Mouse (Mus musculus) adrenal gland, postnatal 10 days (tissue): ENCODE data around the gene Cyp4f18. TPM values are rescaled to one million over a fixed set of nuclear protein-coding genes. Genes with fewer than 3 reads are reported as not detected.

Experiments
- total RNA-seq, 2 experiments: library from RNA; stranded (reverse); gene quantifications; 2 replicates each; pipeline ENCODE4 v1.2.3; 2021

Cyp4f18 gene
- total RNA-seq, 2 experiments from 2014 or later = 1.7 to 1.8 TPM

Other genes with a start within 250 kb of the Cyp4f18 start
- gene Zfp709, start 127.6 kb downstream of the Cyp4f18 start, total RNA-seq = 1 to 10 TPM; 7.6 to 9.4 TPM
- 1 to 10 TPM; 3.7 to 7.0 TPM for gene Zfp882, start 101.0 kb downstream of the Cyp4f18 start, total RNA-seq
- 10 to 100 TPM; 29.8 to 33.9 TPM for gene Zfp617, start 101.0 kb downstream of the Cyp4f18 start, total RNA-seq
- 10 to 100 TPM; 15.4 to 25.9 TPM for gene Zfp961, start 58.6 kb downstream of the Cyp4f18 start, total RNA-seq
- gene Olfr372, start 31.6 kb upstream of the Cyp4f18 start, total RNA-seq = not detected
- not detected for gene Olfr373, start 73.6 kb upstream of the Cyp4f18 start, total RNA-seq
- gene Olfr374, start 97.4 kb upstream of the Cyp4f18 start, total RNA-seq = not detected
- 100 to 1,000 TPM; 201 to 246 TPM for gene Tpm4, start 125.3 kb upstream of the Cyp4f18 start, total RNA-seq
- gene Rab8a, start 151.6 kb upstream of the Cyp4f18 start, total RNA-seq = 10 to 100 TPM; 60.9 to 64.7 TPM
- under 1 TPM; 0.21 to 0.27 TPM for gene Hsh2d, start 180.0 kb upstream of the Cyp4f18 start, total RNA-seq
- not detected for gene Cib3, start 203.2 kb upstream of the Cyp4f18 start, total RNA-seq
- not detected for gene Gm11034, start 204.0 kb upstream of the Cyp4f18 start, total RNA-seq
- 10 to 100 TPM; 43.8 to 46.8 TPM for gene Fam32a, start 210.1 kb upstream of the Cyp4f18 start, total RNA-seq
- 10 to 100 TPM; 66.8 to 81.0 TPM for gene Ap1m1, start 230.4 kb upstream of the Cyp4f18 start, total RNA-seq